Mouse (Mus musculus) kidney, postnatal 0 days (tissue): ENCODE data around the gene Pfas. TPM values are rescaled to one million over a fixed set of nuclear protein-coding genes. Genes with fewer than 3 reads are reported as not detected.
"Not testable (repeated sequence)": the region's sequence is repeated elsewhere in the genome, so short reads cannot be mapped to it uniquely, and the experiment has no call there.

Source experiments
- ATAC-seq: fragments of 200-750 bp; cut with Nextera tagmentation; replicated peaks from 2 replicates; pipeline ENCODE4 v1.8.0; 2017; ENCODE audit warnings: low read depth, moderate number of reproducible peaks, moderate TSS enrichment, moderate library complexity; ENCODE audit not compliant: low FRiP score
- DNase-seq: peaks from one replicate; pipeline ENCODE4 v3.0.0-alpha.2; 2016; ENCODE audit warnings: low spot score
- H3K27ac ChIP-seq: fragments of 300-500 bp; sonication (generic); 2 replicates; pipeline ENCODE4 v1.5.1; 2014; ENCODE audit warnings: mild to moderate bottlenecking
- H3K27me3 ChIP-seq: fragments of 300-500 bp; sonication (generic); 2 replicates; pipeline ENCODE4 v1.6.1; 2014; ENCODE audit warnings: low read length, mixed read lengths; ENCODE audit not compliant: insufficient read depth
- H3K36me3 ChIP-seq: fragments of 300-500 bp; sonication (generic); 2 replicates; pipeline ENCODE4 v1.6.1; 2014; ENCODE audit warnings: low read length, mixed read lengths; ENCODE audit not compliant: insufficient read depth
- H3K4me1 ChIP-seq: fragments of 300-500 bp; sonication (generic); replicated peaks from 2 replicates; pipeline ENCODE4 v1.6.1; 2014; ENCODE audit warnings: antibody characterized with exemption, low read length, mixed read lengths; ENCODE audit not compliant: insufficient read depth
- H3K4me2 ChIP-seq: fragments of 300-500 bp; sonication (generic); 2 replicates; pipeline ENCODE4 v1.6.1; 2014; ENCODE audit warnings: mild to moderate bottlenecking, low read length, moderate library complexity, mixed read lengths
- H3K4me3 ChIP-seq: fragments of 300-500 bp; sonication (generic); replicated peaks from 2 replicates; pipeline ENCODE4 v1.5.1; 2014; ENCODE audit warnings: low read depth, low read length
- H3K9ac ChIP-seq: fragments of 300-500 bp; sonication (generic); 2 replicates; pipeline ENCODE4 v1.6.1; 2014; ENCODE audit warnings: low read depth, low read length
- H3K9me3 ChIP-seq: fragments of 300-500 bp; sonication (generic); replicated peaks from 2 replicates; pipeline ENCODE4 v1.6.1; 2016; ENCODE audit warnings: low read length, inconsistent platforms, mixed read lengths
- CTCF ChIP-seq: IDR thresholded peaks from 2 replicates; pipeline ENCODE4 v1.5.1; 2016; ENCODE audit warnings: antibody characterized with exemption, low read depth, mild to moderate bottlenecking, moderate library complexity
- WGBS: fragments of 180-500 bp; shearing (Covaris S2); extraction: QIAGEN DNeasy Blood & Tissue Kit; methylation state at CpG from one replicate; pipeline ENCODE4 v1.1.7; 2014; 5-methylcytosine and 5-hydroxymethylcytosine counted together
- polyA plus RNA-seq: library from polyadenylated mRNA; unstranded; fragments of >200 nt; fragmentation: Nextera tagmentation; extraction: Ambion mirVana; gene quantifications from 2 replicates; pipeline ENCODE4 v1.2.1, GENCODE M21; 2015

The Pfas gene
- polyA plus RNA-seq, 1 experiment from 2014 or later, result 20.9 TPM

DNA sequence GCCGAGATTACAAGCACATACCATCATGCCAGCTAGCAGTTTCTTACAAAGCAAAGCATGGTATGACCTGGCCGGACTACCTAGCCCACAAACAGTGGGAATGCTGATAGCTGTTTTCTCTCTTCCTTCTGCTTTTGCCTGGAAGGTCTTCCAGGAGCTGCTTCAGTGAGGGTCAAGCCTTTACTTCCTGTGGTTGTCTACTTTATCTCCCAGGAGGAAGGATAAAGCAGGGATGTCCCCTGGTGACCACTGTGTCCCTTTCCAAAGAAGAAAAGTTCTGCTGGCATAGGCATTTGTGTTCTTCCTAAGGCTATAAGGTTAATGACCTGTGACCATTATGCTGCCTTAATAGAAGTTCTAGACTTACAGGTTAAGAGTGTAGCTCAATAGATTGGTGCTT is 44.9 kb downstream of the Pfas start:
- no peak overlapping the region for H3K4me3 ChIP-seq
- no peak for ATAC-seq
- H3K4me1 ChIP-seq, result peaks cover 2% of the 10 kb centered on the region; the same call in 1 of the 2 replicates
- no peak overlapping the region for H3K4me2 ChIP-seq
- H3K9me3 ChIP-seq, result no peaks in the 10 kb centered on the region
- no peak for TF ChIP-seq CTCF
- WGBS, result 78% methylated on average over 2 of the region's 2 CpGs
- H3K27me3 ChIP-seq, result no peaks in the 10 kb centered on the region
- DNase-seq, result no peak
- no peak overlapping the region for H3K27ac ChIP-seq
- no peaks in the 10 kb centered on the region for H3K36me3 ChIP-seq
- no peak overlapping the region for H3K9ac ChIP-seq

DNA sequence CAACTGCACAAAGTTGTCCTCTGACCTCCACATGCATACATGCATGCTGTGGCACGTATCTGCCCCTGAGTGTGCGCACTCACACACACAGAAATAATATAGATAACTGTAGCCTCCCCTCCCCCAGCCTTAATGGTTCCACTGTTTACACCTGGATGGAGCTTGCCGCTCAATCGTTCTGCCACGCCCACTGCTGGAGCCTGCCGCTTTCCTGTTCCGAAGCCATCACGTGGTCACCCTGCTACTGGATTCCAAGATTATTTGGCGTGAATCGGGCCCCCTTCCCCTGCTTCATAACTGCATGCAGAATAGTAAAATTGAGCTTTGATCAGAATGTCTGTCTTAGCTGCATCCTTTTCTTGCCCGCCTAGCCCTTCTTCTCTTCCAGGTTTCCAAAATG is 46.1 kb downstream of the Pfas start:
- 22% methylated on average over 11 of the region's 11 CpGs for WGBS
- H3K4me2 ChIP-seq, H3K27ac ChIP-seq, DNase-seq, H3K27me3 ChIP-seq, H3K9ac ChIP-seq, H3K4me3 ChIP-seq, H3K36me3 ChIP-seq, H3K9me3 ChIP-seq, ATAC-seq, H3K4me1 ChIP-seq: not testable (repeated sequence)

DNA sequence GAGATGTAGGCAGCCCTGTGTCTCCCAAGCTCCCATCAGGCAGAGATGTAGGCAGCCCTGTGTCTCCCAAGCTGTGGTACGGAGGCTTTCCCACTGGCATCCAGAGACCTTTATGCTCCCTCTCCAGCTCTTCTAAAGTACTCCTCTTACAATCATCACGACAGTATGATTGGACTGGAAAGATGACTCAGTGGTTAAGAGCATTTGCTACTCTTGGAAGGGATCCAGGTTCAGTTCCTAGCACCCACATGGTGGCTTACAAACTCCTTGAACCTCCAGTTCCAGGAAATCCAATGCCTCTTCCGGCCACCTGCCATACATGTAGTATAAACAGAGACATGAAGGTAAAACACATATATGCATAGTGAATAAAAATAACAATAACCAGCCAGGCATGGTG is 46.7 kb downstream of the Pfas start:
- no peak for TF ChIP-seq CTCF

DNA sequence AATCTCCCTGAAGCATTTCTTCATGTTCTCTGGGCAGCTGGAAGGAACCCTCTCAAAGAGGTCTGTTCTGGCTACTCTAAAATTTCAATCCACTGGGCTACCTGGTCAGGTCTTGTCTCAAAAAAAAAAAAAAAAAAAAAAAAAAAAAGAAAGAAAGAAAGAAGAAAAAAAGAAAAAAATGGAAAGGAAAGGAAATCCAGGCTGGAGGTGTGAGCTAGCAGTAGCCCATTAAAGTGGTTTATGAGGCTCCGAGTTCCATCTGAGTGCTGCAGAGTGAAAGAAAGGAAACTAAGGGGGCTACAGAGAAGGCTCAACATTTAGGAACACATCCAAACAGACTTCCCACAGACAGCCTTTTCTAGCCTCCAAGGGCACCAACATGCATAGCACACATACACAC is 50.3 kb downstream of the Pfas start:
- H3K27ac ChIP-seq, result no peak overlapping the region
- DNase-seq (no peak), ATAC-seq (no peak)
- no peak overlapping the region for H3K4me3 ChIP-seq
- H3K4me1 ChIP-seq, result peaks cover 8% of the 10 kb centered on the region; the same call in 1 of the 2 replicates
- H3K9ac ChIP-seq, result no peak overlapping the region
- no peak for TF ChIP-seq CTCF
- 50% methylated on average over 1 of the region's 1 CpGs for WGBS
- H3K4me2 ChIP-seq, result no peak overlapping the region; the same call in 1 of the 2 replicates
- no peaks in the 10 kb centered on the region for H3K9me3 ChIP-seq
- 0 out of 2 replicates have a peak, but pooled peaks cover 6% of the 10 kb centered on the region for H3K27me3 ChIP-seq
- no peaks in the 10 kb centered on the region for H3K36me3 ChIP-seq

More for the DNA sequence above, 46.7 kb downstream of the Pfas start:
- H3K36me3 ChIP-seq, result no peaks in the 10 kb centered on the region
- no peak overlapping the region for H3K4me3 ChIP-seq
- 71% methylated on average over 3 of the region's 3 CpGs for WGBS
- ATAC-seq (no peak), DNase-seq (no peak)
- H3K4me2 ChIP-seq, result no peak overlapping the region
- no peak overlapping the region for H3K9ac ChIP-seq
- H3K4me1 ChIP-seq, result no peaks in the 10 kb centered on the region
- H3K9me3 ChIP-seq, result no peaks in the 10 kb centered on the region
- no peak overlapping the region for H3K27ac ChIP-seq
- H3K27me3 ChIP-seq, result no peaks in the 10 kb centered on the region

DNA sequence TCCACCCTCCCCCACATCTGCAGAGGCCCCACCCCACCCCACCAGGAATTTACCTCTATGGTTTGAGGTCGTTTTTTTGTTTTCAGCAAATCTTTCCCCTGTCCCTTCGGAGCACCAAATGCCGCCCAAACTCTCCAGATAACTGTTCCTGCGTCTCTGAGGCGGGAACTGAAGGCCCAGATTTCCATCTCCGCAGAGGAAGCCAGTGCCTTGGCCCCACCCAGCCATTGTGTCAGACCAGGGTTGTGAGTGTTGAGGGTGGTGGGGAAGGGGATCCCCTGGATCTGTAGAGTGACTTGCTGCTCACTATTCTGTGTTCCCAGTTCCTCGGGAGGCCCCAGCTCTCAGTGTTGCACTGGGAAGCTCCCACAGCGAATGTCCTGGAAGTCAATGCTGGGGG is 51.0 kb downstream of the Pfas start, which contains the start of gene Arhgef15:
Gene Arhgef15 (minus strand): TSS at position 173 of the 400 bp plus-strand sequence.
- DNase-seq, result no peak
- Histone ChIP-seq H3K36me3 (no peaks in the 10 kb centered on the region), H3K27ac (peak within 1 kb of the TSS; percentile 58), H3K4me2 (peak within 1 kb of the TSS; percentile 34), H3K4me3 (peak within 1 kb of the TSS; percentile 26), H3K4me1 (peaks cover 8% of the 10 kb centered on the region; the same call in 1 of the 2 replicates), H3K9me3 (no peaks in the 10 kb centered on the region), H3K27me3 (0 out of 2 replicates have a peak, but pooled peaks cover 6% of the 10 kb centered on the region), H3K9ac (peak within 1 kb of the TSS; percentile 32)
- WGBS, result 51% methylated on average over 8 of the region's 8 CpGs
- no peak for TF ChIP-seq CTCF
- ATAC-seq, result no peak

DNA sequence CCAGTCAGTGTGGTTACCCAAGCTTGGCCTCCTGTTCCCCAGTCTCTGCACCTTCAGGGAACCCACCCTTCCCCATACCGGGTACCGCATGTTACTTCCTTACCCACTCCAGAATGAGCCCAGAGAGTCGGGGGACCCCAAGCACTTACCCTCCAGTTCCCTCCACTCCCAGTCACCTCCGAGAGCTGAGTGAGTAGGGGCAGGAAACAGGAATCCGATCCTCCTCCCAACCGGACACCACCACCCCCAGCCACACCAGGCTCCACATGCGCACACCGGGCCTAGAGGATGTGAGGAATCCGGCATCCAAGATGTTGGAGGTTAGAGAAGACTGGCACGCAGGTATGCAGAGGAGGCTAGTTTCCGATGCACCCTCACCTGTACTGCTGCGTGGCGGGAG is 51.6 kb downstream of the Pfas start:
- H3K9me3 ChIP-seq, result no peaks in the 10 kb centered on the region
- H3K4me3 ChIP-seq, result peak overlapping the region; percentile 26
- H3K36me3 ChIP-seq, result no peaks in the 10 kb centered on the region
- ATAC-seq (no peak), DNase-seq (peak; percentile 47)
- H3K27ac ChIP-seq, result peak overlapping the region; percentile 58
- WGBS, result 28% methylated on average over 13 of the region's 13 CpGs
- H3K4me2 ChIP-seq, result peak overlapping the region; percentile 34
- peaks cover 8% of the 10 kb centered on the region; the same call in 1 of the 2 replicates for H3K4me1 ChIP-seq
- TF ChIP-seq CTCF, result no peak
- H3K27me3 ChIP-seq, result 0 out of 2 replicates have a peak, but pooled peaks cover 6% of the 10 kb centered on the region
- H3K9ac ChIP-seq, result peak overlapping the region; percentile 32

DNA sequence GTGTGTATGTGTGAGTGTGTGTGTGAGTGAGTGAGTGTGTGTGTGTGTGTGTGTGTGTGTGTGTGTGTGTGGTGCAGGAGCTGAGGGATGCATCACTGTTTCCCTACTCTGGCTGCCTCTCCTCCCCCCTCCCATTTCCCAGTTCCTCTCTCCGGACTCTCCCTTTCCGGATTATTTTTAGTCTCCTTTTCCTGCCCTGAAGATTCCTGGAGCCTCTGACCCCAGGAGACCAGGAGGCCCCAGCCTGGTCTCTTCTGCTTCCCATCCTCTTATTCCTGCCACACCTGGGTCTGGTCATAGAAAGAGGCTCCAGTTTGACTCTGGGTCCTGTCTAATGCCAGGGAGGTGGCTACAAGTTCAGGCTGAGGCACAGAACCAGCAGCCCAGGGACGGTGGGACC is 52.2 kb downstream of the Pfas start:
- Histone ChIP-seq H3K4me3 (peak overlapping the region; percentile 26), H3K9ac (peak overlapping the region; percentile 32; the same call in 1 of the 2 replicates), H3K9me3 (no peaks in the 10 kb centered on the region), H3K27ac (peak overlapping the region; percentile 21), H3K4me1 (peaks cover 8% of the 10 kb centered on the region; the same call in 1 of the 2 replicates), H3K27me3 (0 out of 2 replicates have a peak, but pooled peaks cover 6% of the 10 kb centered on the region), H3K4me2 (peak overlapping the region; percentile 65), H3K36me3 (no peaks in the 10 kb centered on the region)
- peak; percentile 57 for DNase-seq
- TF ChIP-seq CTCF, result no peak
- ATAC-seq, result no peak
- 16% methylated on average over 3 of the region's 3 CpGs for WGBS
